15 mouse cellular contexts compared by ENCODE assay signal in the genomic region with DNA sequence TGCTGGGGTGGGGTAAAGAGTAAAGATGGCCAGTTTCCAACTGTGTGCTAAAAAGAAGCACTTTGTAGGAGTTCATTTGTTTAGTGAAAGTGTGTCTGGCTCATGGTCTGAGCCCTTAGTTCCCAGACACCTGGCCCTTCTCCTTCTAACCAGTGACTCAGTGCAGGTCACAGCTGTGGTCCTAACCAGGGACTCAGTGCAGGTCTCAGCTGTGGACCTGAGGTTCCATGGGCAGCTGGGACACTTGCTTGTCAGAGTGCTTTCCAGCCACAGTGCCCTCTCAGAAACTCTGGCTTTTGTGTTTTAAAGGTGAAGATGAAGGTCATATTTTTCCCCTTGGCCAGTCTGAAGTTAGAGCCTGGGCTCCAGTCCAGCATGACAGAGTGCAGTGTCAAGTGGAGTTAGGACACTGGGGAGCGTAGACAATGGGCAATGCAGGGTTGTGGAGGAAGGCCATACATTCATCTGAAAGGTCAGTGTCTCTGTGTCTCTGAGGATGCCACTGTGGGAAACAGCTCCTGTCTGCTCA.
DNase-seq lines count a peak whose midpoint lies in the region.
"Had no signal": no experiment of that assay in that cellular context is flagged by ENCODE, and none has a peak within 500 bp of the region (broad histone marks: within the 10 kb centered on the region; RNA-seq: fewer than 3 reads in every experiment).

No protein-coding gene starts in this region.

- intact Hi-C loops in gastrocnemius, postnatal 36 days (cut with DNase I): no loop called here

- DNase-seq in adrenal gland, postnatal 10 days: peak; percentile 31
- no peak for DNase-seq in adrenal gland, postnatal 4 days (ENCODE audit: low spot score in 2 of 2)
- peak; percentile 69 for DNase-seq in Muller cell, postnatal 12 days (ENCODE audit: inconsistent ontology term)
- peak; percentile 35 for DNase-seq in adrenal gland, postnatal 25 days
- DNase-seq in thymus, postnatal 36 days: no peak
- no peak for DNase-seq in gastrocnemius, postnatal 36 days
- DNase-seq: B cell, adult 2 months; cerebellum, adult 11-12 months; cerebellum, adult 8-10 months; cerebellum, postnatal 10 days; cerebellum, postnatal 36 days; embryo, embryonic 11 days; gastrocnemius, postnatal 10 days; heart, adult 11 months; kidney, adult 2 months had no signal

Comparison
In these comparisons a context has a peak if more than half of its experiments do, and no peak if none do; other contexts are left out.
1. DNase-seq: peak in adrenal gland, postnatal 10 days (single experiment), Muller cell, postnatal 12 days (single experiment) and adrenal gland, postnatal 25 days (single experiment); none in adrenal gland, postnatal 4 days (0 of 2), thymus, postnatal 36 days (0 of 2) and gastrocnemius, postnatal 36 days (0 of 2).